Mouse (Mus musculus): Measurements from ENCODE around the gene Agtpbp1. TPM values are rescaled to one million over a fixed set of nuclear protein-coding genes. Genes with fewer than 3 reads are reported as not detected.

Gene Agtpbp1
- polyA plus RNA-seq, 1 experiment, result 1.7 TPM

DNA sequence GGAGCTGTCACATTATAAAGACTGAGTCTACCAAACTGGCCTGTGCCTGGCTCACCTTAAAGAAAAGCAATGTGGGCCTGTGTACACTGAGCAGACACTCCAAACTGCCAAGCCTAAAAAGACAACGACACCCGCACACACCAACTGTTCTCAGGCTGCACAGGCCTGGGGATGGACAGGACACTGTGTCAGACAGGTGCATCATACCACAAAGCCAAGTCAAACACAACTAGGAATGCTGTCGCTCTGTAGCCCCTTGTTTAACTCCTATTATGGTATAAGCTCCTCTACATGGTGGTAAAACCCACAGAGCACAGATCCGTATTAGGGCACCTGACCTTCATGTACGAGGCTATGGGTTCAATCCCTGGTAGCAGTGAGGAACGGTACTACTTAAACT, 65.5 kb downstream of the Agtpbp1 start:
- no peaks in the 10 kb centered on the region for H3K36me3 ChIP-seq (ENCODE audit: control insufficient read depth, insufficient read depth, low read length)
- no peaks in the 10 kb centered on the region for H3K4me1 ChIP-seq (ENCODE audit: control insufficient read depth, insufficient read depth, insufficient read length, low read length)
- TF ChIP-seq POLR2A (IDR thresholded peaks at IDR 0.05; ENCODE audit: low read depth, low read length), result no peak
- TF ChIP-seq CTCF (IDR thresholded peaks at IDR 0.05; ENCODE audit: extremely low read depth, insufficient read length, insufficient replicate concordance, low read depth, low read length), result no peak
- no peak overlapping the region for H3K4me3 ChIP-seq (ENCODE audit: low read depth, low read length)
- H3K27ac ChIP-seq (ENCODE audit: insufficient read depth, low read depth, low read length), result no peak overlapping the region
- H3K27me3 ChIP-seq (ENCODE audit: control insufficient read depth, insufficient read depth, low read length), result no peaks in the 10 kb centered on the region
- 85% methylated on average over 6 of the region's 6 CpGs for WGBS

DNA sequence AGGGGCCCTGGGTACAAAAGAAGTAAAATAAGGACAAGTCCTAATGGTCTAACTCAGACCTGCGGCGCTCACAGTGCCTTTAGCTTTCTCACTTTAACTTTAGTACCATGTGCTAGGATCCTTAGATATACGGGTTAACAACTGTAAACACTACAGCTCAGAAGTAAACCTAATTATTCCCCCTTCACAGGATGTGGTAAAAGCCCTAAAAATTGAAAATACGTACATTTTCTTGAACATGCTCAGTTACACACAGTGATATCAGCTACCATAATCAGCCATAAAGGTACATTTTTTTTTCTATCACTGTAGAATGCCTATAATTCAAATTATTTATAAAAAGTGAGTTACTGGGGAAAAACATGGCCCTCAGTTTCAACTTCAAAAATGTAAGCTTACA, 67.0 kb downstream of the Agtpbp1 start:
- Histone ChIP-seq H3K27ac (ENCODE audit: insufficient read depth, low read depth, low read length) (no peak overlapping the region), H3K36me3 (ENCODE audit: control insufficient read depth, insufficient read depth, low read length) (no peaks in the 10 kb centered on the region), H3K4me1 (ENCODE audit: control insufficient read depth, insufficient read depth, insufficient read length, low read length) (no peaks in the 10 kb centered on the region), H3K27me3 (ENCODE audit: control insufficient read depth, insufficient read depth, low read length) (no peaks in the 10 kb centered on the region), H3K4me3 (ENCODE audit: low read depth, low read length) (no peak overlapping the region)
- WGBS, result 75% methylated on average over 4 of the region's 4 CpGs
- TF ChIP-seq POLR2A (IDR thresholded peaks at IDR 0.05; ENCODE audit: low read depth, low read length), result no peak
- no peak for TF ChIP-seq CTCF (IDR thresholded peaks at IDR 0.05; ENCODE audit: extremely low read depth, insufficient read length, insufficient replicate concordance, low read depth, low read length)

DNA sequence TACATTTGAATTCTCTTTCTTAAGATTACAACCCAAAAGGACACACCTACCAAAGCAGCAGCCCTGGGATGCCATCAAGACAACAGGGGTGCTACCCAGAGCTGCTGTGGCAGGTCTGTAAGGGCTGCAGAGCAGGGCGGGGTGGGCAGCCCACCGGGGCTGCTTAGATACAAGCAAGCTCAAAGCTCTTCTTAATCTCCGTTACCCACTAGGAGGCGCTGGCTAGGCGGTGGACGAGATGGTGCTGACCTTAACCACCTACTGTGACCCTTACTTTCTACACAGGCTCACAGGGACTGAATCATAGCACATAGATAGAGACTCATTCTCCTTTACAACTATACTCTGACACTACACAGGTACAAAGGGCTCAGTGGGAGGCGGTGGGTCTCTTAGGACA, 70.0 kb downstream of the Agtpbp1 start:
- WGBS, result 34% methylated on average over 7 of the region's 7 CpGs
- no peaks in the 10 kb centered on the region for H3K27me3 ChIP-seq (ENCODE audit: control insufficient read depth, insufficient read depth, low read length)
- no peaks in the 10 kb centered on the region for H3K4me1 ChIP-seq (ENCODE audit: control insufficient read depth, insufficient read depth, insufficient read length, low read length)
- H3K36me3 ChIP-seq (ENCODE audit: control insufficient read depth, insufficient read depth, low read length), result no peaks in the 10 kb centered on the region
- no peak overlapping the region for H3K27ac ChIP-seq (ENCODE audit: insufficient read depth, low read depth, low read length)
- H3K4me3 ChIP-seq (ENCODE audit: low read depth, low read length), result no peak overlapping the region
- TF ChIP-seq POLR2A (IDR thresholded peaks at IDR 0.05; ENCODE audit: low read depth, low read length), result no peak
- peak; percentile 60; the same call in 1 of the 2 replicates for TF ChIP-seq CTCF (IDR thresholded peaks at IDR 0.05; ENCODE audit: extremely low read depth, insufficient read length, insufficient replicate concordance, low read depth, low read length)

DNA sequence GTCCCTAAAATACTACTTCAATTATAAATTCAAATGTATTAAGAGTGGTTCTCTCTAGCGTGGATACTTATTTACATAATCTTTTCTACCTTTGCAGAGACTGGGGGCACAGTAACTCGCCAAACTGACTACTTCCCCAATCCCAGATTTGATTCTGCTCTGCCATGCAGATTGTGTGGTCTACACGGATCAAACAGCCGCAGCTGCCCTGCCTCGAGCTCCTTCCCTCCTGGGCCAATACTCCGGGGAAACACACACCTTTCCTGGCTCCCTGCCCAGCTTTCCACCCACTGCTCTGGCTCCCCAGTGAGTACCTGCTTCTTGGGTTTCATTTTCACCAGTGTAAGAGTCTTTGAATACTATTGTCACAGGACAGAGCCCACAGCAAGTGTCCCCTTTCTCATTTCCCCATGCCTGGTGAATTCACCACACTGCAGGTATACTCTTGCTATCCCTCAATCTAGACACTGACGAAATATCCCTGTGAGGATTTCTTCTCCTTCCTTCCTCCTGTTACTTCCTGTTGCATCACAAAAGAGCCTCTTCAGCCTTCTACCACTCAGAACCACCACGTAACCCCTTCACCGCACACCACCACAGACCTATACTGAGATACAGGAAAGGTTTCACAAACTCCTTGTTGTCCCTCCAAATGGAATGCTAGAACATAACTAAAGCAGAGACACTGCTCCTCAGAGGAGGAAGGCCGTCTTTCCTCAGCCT, 75.2 kb downstream of the Agtpbp1 start:
- H3K27me3 ChIP-seq (ENCODE audit: control insufficient read depth, insufficient read depth, low read length), result no peaks in the 10 kb centered on the region
- H3K4me1 ChIP-seq (ENCODE audit: control insufficient read depth, insufficient read depth, insufficient read length, low read length), result 0 out of 2 replicates have a peak, but pooled peaks cover 2% of the 10 kb centered on the region
- WGBS, result 23% methylated on average over 10 of the region's 10 CpGs
- no peak overlapping the region for H3K27ac ChIP-seq (ENCODE audit: insufficient read depth, low read depth, low read length)
- no peaks in the 10 kb centered on the region for H3K36me3 ChIP-seq (ENCODE audit: control insufficient read depth, insufficient read depth, low read length)
- TF ChIP-seq CTCF (IDR thresholded peaks at IDR 0.05; ENCODE audit: extremely low read depth, insufficient read length, insufficient replicate concordance, low read depth, low read length) (no peak), POLR2A (IDR thresholded peaks at IDR 0.05; ENCODE audit: low read depth, low read length) (no peak)
- no peak overlapping the region for H3K4me3 ChIP-seq (ENCODE audit: low read depth, low read length)

DNA sequence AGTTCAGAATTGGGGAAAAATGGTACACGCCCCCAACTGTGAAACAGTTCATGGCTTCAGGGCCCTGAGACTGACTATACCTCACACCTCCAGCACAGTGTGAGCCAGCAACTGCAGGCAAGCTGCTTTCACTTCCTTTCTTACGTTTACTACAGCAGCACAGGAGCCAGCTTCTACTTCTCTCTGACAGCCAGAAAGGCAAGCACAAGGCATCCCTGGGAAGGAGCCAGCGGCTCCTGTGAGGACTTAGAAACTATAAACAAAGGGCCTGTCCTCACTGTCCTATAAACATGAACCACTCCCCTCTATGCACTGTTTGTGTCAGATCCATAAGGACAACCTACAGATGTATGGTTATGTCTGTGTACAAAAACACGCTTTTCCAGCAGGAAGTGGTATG, 76.4 kb downstream of the Agtpbp1 start:
- Histone ChIP-seq H3K4me1 (ENCODE audit: control insufficient read depth, insufficient read depth, insufficient read length, low read length) (0 out of 2 replicates have a peak, but pooled peaks cover 2% of the 10 kb centered on the region), H3K27ac (ENCODE audit: insufficient read depth, low read depth, low read length) (no peak overlapping the region), H3K36me3 (ENCODE audit: control insufficient read depth, insufficient read depth, low read length) (no peaks in the 10 kb centered on the region), H3K27me3 (ENCODE audit: control insufficient read depth, insufficient read depth, low read length) (no peaks in the 10 kb centered on the region), H3K4me3 (ENCODE audit: low read depth, low read length) (no peak overlapping the region)
- WGBS, result 62% methylated on average over 4 of the region's 4 CpGs
- TF ChIP-seq POLR2A (IDR thresholded peaks at IDR 0.05; ENCODE audit: low read depth, low read length) (no peak), CTCF (IDR thresholded peaks at IDR 0.05; ENCODE audit: extremely low read depth, insufficient read length, insufficient replicate concordance, low read depth, low read length) (no peak)

DNA sequence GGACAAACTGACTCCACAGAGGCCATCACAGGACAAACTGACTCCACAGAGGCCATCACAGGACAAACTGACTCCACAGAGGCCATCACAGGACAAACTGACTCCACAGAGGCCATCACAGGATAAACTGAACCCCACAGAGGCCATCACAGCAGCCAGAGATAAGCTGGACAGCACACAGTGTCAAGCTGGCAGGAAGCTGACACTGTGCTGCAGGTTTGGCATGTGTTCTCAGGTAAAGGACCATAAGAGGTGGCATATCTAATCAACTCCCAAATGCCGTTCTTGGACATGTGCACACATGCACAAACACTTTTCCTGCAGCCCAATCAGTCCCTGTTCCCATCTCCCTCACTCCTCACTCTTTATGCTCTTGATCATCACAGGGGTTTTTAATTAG, 78.6 kb downstream of the Agtpbp1 start:
- Histone ChIP-seq H3K27ac (ENCODE audit: insufficient read depth, low read depth, low read length) (no peak overlapping the region), H3K4me3 (ENCODE audit: low read depth, low read length) (no peak overlapping the region), H3K36me3 (ENCODE audit: control insufficient read depth, insufficient read depth, low read length) (no peaks in the 10 kb centered on the region), H3K4me1 (ENCODE audit: control insufficient read depth, insufficient read depth, insufficient read length, low read length) (0 out of 2 replicates have a peak, but pooled peaks cover 2% of the 10 kb centered on the region), H3K27me3 (ENCODE audit: control insufficient read depth, insufficient read depth, low read length) (no peaks in the 10 kb centered on the region)
- WGBS, result 56% methylated on average over 1 of the region's 1 CpGs
- TF ChIP-seq POLR2A (IDR thresholded peaks at IDR 0.05; ENCODE audit: low read depth, low read length) (no peak), CTCF (IDR thresholded peaks at IDR 0.05; ENCODE audit: extremely low read depth, insufficient read length, insufficient replicate concordance, low read depth, low read length) (no peak)

DNA sequence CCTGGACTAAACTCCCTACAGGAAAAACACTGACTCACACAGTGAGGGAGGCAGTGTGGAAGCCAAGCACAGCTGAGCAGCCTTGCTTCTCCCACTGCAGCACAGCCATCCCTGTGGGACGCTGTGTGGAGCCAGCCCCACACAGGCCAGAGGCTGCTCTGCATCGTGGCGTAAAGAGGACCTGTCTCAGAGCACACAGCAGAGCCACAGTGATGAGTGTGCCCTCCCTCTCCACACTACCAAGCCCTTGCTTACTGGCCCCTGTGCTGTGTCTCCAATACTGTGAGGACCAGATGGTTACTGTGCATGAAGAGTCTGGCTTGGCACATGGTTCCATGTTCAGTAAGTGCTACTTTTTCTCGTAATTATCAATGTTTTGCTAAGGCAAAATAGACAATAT, 79.2 kb downstream of the Agtpbp1 start:
- no peaks in the 10 kb centered on the region for H3K36me3 ChIP-seq (ENCODE audit: control insufficient read depth, insufficient read depth, low read length)
- H3K4me1 ChIP-seq (ENCODE audit: control insufficient read depth, insufficient read depth, insufficient read length, low read length), result 0 out of 2 replicates have a peak, but pooled peaks cover 2% of the 10 kb centered on the region
- TF ChIP-seq POLR2A (IDR thresholded peaks at IDR 0.05; ENCODE audit: low read depth, low read length) (no peak), CTCF (IDR thresholded peaks at IDR 0.05; ENCODE audit: extremely low read depth, insufficient read length, insufficient replicate concordance, low read depth, low read length) (no peak)
- H3K4me3 ChIP-seq (ENCODE audit: low read depth, low read length), result no peak overlapping the region
- WGBS, result 83% methylated on average over 4 of the region's 4 CpGs
- no peaks in the 10 kb centered on the region for H3K27me3 ChIP-seq (ENCODE audit: control insufficient read depth, insufficient read depth, low read length)
- no peak overlapping the region for H3K27ac ChIP-seq (ENCODE audit: insufficient read depth, low read depth, low read length)
